Mouse (Mus musculus) embryonic fibroblast, embryonic 13.5 days (primary cell): ENCODE results near the gene Slc35b4.

ENCODE experiments used
- CTCF ChIP-seq: IDR thresholded peaks from 2 replicates; pipeline ENCODE4 v1.5.1; 2011; ENCODE audit warnings: mild to moderate bottlenecking, control low read depth, low read length, moderate library complexity, borderline replicate concordance; ENCODE audit not compliant: insufficient read depth
- POLR2A ChIP-seq: IDR thresholded peaks from 2 replicates; pipeline ENCODE4 v1.6.1; 2011; ENCODE audit warnings: low read depth, mild to moderate bottlenecking, control low read depth, low read length, moderate library complexity

DNA sequence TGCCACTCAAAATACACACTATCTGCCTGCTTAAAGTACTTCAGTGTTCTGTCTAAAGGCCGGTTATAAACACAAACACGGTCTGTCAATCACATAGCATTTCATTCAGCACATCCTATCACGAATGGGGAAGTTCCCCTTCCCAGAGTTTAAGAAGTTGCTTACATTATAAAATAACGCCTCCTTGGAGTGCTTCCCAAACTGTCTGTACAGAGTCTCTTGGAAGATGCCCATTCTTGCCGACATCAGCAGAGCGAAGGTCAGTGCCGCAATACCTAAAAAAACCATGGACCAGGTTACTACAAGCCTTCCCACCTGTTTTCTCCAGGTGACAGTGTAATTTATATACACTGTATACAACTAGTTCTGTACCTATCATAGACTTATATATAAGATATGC, 15.4 kb downstream of the Slc35b4 start:
- TF ChIP-seq POLR2A (no peak), CTCF (no peak)
